Mouse (Mus musculus) hindbrain, embryonic 14.5 days (tissue): Measurements from ENCODE around the gene Pgls. TPM values are rescaled to one million over a fixed set of nuclear protein-coding genes. Genes with fewer than 3 reads are reported as not detected.

Experiments
- ATAC-seq: fragments of 200-750 bp; cut with Nextera tagmentation; 2 replicates; pipeline ENCODE4 v1.8.0; 2017; ENCODE audit warnings: moderate number of reproducible peaks, mild to moderate bottlenecking, moderate TSS enrichment, moderate library complexity; ENCODE audit not compliant: low FRiP score
- DNase-seq: peaks from one replicate; pipeline ENCODE4 v3.0.0-alpha.2; 2015; ENCODE audit warnings: low spot score
- H3K27ac ChIP-seq: fragments of 300-500 bp; sonication (generic); 2 replicates; pipeline ENCODE4 v1.5.1; 2014; ENCODE audit warnings: mild to moderate bottlenecking, moderate library complexity
- H3K27me3 ChIP-seq: fragments of 300-500 bp; sonication (generic); 2 replicates; pipeline ENCODE4 v1.6.1; 2014; ENCODE audit warnings: mild to moderate bottlenecking, low read length, mixed read lengths; ENCODE audit not compliant: control insufficient read depth, insufficient read depth
- H3K36me3 ChIP-seq: fragments of 300-500 bp; sonication (generic); replicated peaks from 2 replicates; pipeline ENCODE4 v1.6.1; 2014; ENCODE audit not compliant: control insufficient read depth, insufficient read depth
- H3K4me1 ChIP-seq: fragments of 300-500 bp; sonication (generic); replicated peaks from 2 replicates; pipeline ENCODE4 v1.6.1; 2014; ENCODE audit warnings: antibody characterized with exemption, low read length, mixed read lengths; ENCODE audit not compliant: control insufficient read depth, insufficient read depth
- H3K4me2 ChIP-seq: fragments of 300-500 bp; sonication (generic); replicated peaks from 2 replicates; pipeline ENCODE4 v1.6.1; 2014; ENCODE audit warnings: mild to moderate bottlenecking, moderate library complexity
- H3K4me3 ChIP-seq: fragments of 300-500 bp; sonication (generic); replicated peaks from 2 replicates; pipeline ENCODE4 v1.5.1; 2014; ENCODE audit warnings: mild to moderate bottlenecking, low read length
- H3K9ac ChIP-seq: fragments of 300-500 bp; sonication (generic); 2 replicates; pipeline ENCODE4 v1.6.1; 2014
- H3K9me3 ChIP-seq: fragments of 300-500 bp; sonication (generic); 2 replicates; pipeline ENCODE4 v1.6.1; 2016; ENCODE audit warnings: low read length; ENCODE audit not compliant: control insufficient read depth
- WGBS: fragments of 180-500 bp; shearing (Covaris S2); extraction: QIAGEN DNeasy Blood & Tissue Kit; methylation state at CpG from one replicate; pipeline ENCODE4 v1.1.7; 2014; 5-methylcytosine and 5-hydroxymethylcytosine counted together
- polyA plus RNA-seq: library from polyadenylated mRNA; unstranded; fragments of >200 nt; fragmentation: Nextera tagmentation; extraction: Ambion mirVana; gene quantifications from 2 replicates; pipeline ENCODE4 v1.2.1, GENCODE M21; 2014

Pgls gene
- polyA plus RNA-seq: 243 and 246 TPM in 2 replicates

GRCm38 (mm10) chr8:71591471-71592373 is at the start of gene Pgls:
Gene Pgls, plus strand, starts transcription at chr8:71592176.
- DNase-seq: peak; percentile 96
- H3K4me3 ChIP-seq: peak within 1 kb of the TSS; percentile 93
- H3K9ac ChIP-seq: peak within 1 kb of the TSS; percentile 96
- peak; percentile 84 for ATAC-seq
- H3K27me3 ChIP-seq: no peaks in the 10 kb centered on the region
- H3K4me2 ChIP-seq: peak within 1 kb of the TSS; percentile 98
- H3K9me3 ChIP-seq: no peaks in the 10 kb centered on the region
- peak within 1 kb of the TSS; percentile 99 for H3K27ac ChIP-seq
- H3K4me1 ChIP-seq: peaks cover 27% of the 10 kb centered on the region
- WGBS: under 1% methylated on average over 71 of the region's 71 CpGs
- H3K36me3 ChIP-seq: peaks cover 10% of the 10 kb centered on the region

GRCm38 (mm10) chr8:71542632-71543343 is 49.2 kb upstream of the Pgls start, which contains the start of gene Mvb12a:
Gene Mvb12a, plus strand, starts transcription at chr8:71542922.
- peaks cover 25% of the 10 kb centered on the region for H3K36me3 ChIP-seq
- peaks cover 2% of the 10 kb centered on the region for H3K27me3 ChIP-seq
- H3K9me3 ChIP-seq: no peaks in the 10 kb centered on the region
- 0 out of 2 replicates have a peak within 1 kb of the TSS, but pooled peaks have one; percentile 51 for H3K27ac ChIP-seq
- DNase-seq: peak; percentile 97
- under 1% methylated on average over 54 of the region's 55 CpGs for WGBS
- peak within 1 kb of the TSS; percentile 81 for H3K9ac ChIP-seq
- peak within 1 kb of the TSS; percentile 79 for H3K4me3 ChIP-seq
- peak; percentile 96 for ATAC-seq
- peaks cover 9% of the 10 kb centered on the region; the same call in 1 of the 2 replicates for H3K4me1 ChIP-seq
- H3K4me2 ChIP-seq: peak within 1 kb of the TSS; percentile 85

GRCm38 (mm10) chr8:71543755-71544154 is 48.2 kb upstream of the Pgls start:
- no peaks in the 10 kb centered on the region for H3K9me3 ChIP-seq
- H3K36me3 ChIP-seq: peaks cover 35% of the 10 kb centered on the region
- peak overlapping the region; percentile 81 for H3K9ac ChIP-seq
- peak overlapping the region; percentile 85 for H3K4me2 ChIP-seq
- ATAC-seq: no peak
- peaks cover 9% of the 10 kb centered on the region; the same call in 1 of the 2 replicates for H3K4me1 ChIP-seq
- no peaks in the 10 kb centered on the region for H3K27me3 ChIP-seq
- peak overlapping the region; percentile 79 for H3K4me3 ChIP-seq
- 85% methylated on average over 9 of the region's 9 CpGs for WGBS
- DNase-seq: no peak
- H3K27ac ChIP-seq: no peak overlapping the region

GRCm38 (mm10) chr8:71545053-71545452 is 46.9 kb upstream of the Pgls start:
- Histone ChIP-seq H3K9ac (no peak overlapping the region), H3K9me3 (no peaks in the 10 kb centered on the region), H3K27me3 (no peaks in the 10 kb centered on the region), H3K36me3 (peaks cover 36% of the 10 kb centered on the region), H3K27ac (no peak overlapping the region), H3K4me1 (peaks cover 9% of the 10 kb centered on the region; the same call in 1 of the 2 replicates), H3K4me2 (no peak overlapping the region), H3K4me3 (no peak overlapping the region)
- ATAC-seq (no peak), DNase-seq (no peak)
- WGBS: 90% methylated on average over 11 of the region's 11 CpGs

- 91% methylated on average over 7 of the region's 7 CpGs for WGBS
- H3K9ac ChIP-seq: no peak overlapping the region
- ATAC-seq (no peak), DNase-seq (no peak)
- H3K27me3 ChIP-seq: no peaks in the 10 kb centered on the region
- peaks cover 9% of the 10 kb centered on the region; the same call in 1 of the 2 replicates for H3K4me1 ChIP-seq
- no peak overlapping the region for H3K27ac ChIP-seq
- peaks cover 36% of the 10 kb centered on the region for H3K36me3 ChIP-seq
- H3K9me3 ChIP-seq: no peaks in the 10 kb centered on the region
- no peak overlapping the region for H3K4me3 ChIP-seq
- H3K4me2 ChIP-seq: no peak overlapping the region
Observed at GRCm38 (mm10) chr8:71547590-71547989, 44.4 kb upstream of the Pgls start.

- H3K27ac ChIP-seq: no peak overlapping the region
- WGBS: 67% methylated on average over 7 of the region's 7 CpGs
Observed at GRCm38 (mm10) chr8:71550754-71551153, 41.2 kb upstream of the Pgls start.

GRCm38 (mm10) chr8:71552770-71553169 is 39.2 kb upstream of the Pgls start:
- Histone ChIP-seq H3K4me3 (no peak overlapping the region), H3K27me3 (peaks cover 26% of the 10 kb centered on the region), H3K27ac (no peak overlapping the region), H3K4me2 (no peak overlapping the region), H3K9me3 (no peaks in the 10 kb centered on the region), H3K36me3 (peaks cover 11% of the 10 kb centered on the region), H3K9ac (no peak overlapping the region), H3K4me1 (no peaks in the 10 kb centered on the region)
- WGBS: 81% methylated on average over 6 of the region's 6 CpGs
- ATAC-seq (no peak), DNase-seq (no peak)

More at GRCm38 (mm10) chr8:71550754-71551153, 41.2 kb upstream of the Pgls start:
- DNase-seq (no peak), ATAC-seq (no peak)
- no peaks in the 10 kb centered on the region for H3K9me3 ChIP-seq
- no peak overlapping the region for H3K4me3 ChIP-seq
- H3K27me3 ChIP-seq: peaks cover 6% of the 10 kb centered on the region
- no peak overlapping the region for H3K9ac ChIP-seq
- H3K4me2 ChIP-seq: no peak overlapping the region
- peaks cover 29% of the 10 kb centered on the region for H3K36me3 ChIP-seq
- no peaks in the 10 kb centered on the region for H3K4me1 ChIP-seq

GRCm38 (mm10) chr8:71554001-71554400 is 38.0 kb upstream of the Pgls start:
- peaks cover 39% of the 10 kb centered on the region for H3K27me3 ChIP-seq
- no peak overlapping the region for H3K9ac ChIP-seq
- ATAC-seq (no peak), DNase-seq (no peak)
- H3K4me3 ChIP-seq: no peak overlapping the region
- 70% methylated on average over 6 of the region's 6 CpGs for WGBS
- H3K27ac ChIP-seq: no peak overlapping the region
- no peaks in the 10 kb centered on the region for H3K9me3 ChIP-seq
- H3K36me3 ChIP-seq: no peaks in the 10 kb centered on the region
- no peaks in the 10 kb centered on the region for H3K4me1 ChIP-seq
- no peak overlapping the region for H3K4me2 ChIP-seq

GRCm38 (mm10) chr8:71554644-71555043 is 37.3 kb upstream of the Pgls start:
- Histone ChIP-seq H3K27me3 (peaks cover 45% of the 10 kb centered on the region), H3K4me3 (no peak overlapping the region), H3K27ac (no peak overlapping the region), H3K36me3 (no peaks in the 10 kb centered on the region), H3K4me2 (no peak overlapping the region), H3K9me3 (no peaks in the 10 kb centered on the region), H3K9ac (no peak overlapping the region), H3K4me1 (no peaks in the 10 kb centered on the region)
- 87% methylated on average over 2 of the region's 2 CpGs for WGBS
- DNase-seq: no peak
- no peak for ATAC-seq
